Mouse (Mus musculus): ENCODE measurements around the gene Dnajc14. TPM values are rescaled to one million over a fixed set of nuclear protein-coding genes. Genes with fewer than 3 reads are reported as not detected.

The Dnajc14 gene
- polyA plus RNA-seq (2017; shearing (Covaris generic)) = 10 to 100 TPM; 67.6 to 90.9 TPM

DNA sequence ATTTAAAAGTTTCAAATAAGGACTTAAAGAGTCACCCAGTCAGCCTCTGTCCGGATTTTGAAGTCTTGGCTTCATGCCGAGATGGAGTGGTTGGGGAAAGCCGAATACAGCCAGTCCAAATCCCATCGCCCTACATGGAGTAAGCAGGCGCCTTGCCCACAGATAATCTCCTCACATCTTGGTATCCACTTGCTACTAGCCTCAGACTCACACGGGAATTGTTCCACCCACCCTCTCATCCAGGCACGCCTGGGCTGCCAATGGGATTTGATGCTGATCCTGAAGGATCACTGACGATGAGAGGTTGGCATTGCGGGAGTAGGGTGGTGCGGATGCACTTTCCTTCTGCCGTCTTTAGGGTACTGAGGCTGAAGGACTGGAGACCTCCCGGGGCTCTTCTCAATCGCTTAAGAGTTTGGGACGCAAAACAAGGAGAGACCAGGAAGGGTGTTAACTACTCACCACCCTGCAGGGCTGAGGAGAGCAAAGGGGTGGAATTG is at the start of gene Dnajc14:
TSS of gene Dnajc14 (plus strand) at position 292 of the 500 bp plus-strand sequence.

DNA sequence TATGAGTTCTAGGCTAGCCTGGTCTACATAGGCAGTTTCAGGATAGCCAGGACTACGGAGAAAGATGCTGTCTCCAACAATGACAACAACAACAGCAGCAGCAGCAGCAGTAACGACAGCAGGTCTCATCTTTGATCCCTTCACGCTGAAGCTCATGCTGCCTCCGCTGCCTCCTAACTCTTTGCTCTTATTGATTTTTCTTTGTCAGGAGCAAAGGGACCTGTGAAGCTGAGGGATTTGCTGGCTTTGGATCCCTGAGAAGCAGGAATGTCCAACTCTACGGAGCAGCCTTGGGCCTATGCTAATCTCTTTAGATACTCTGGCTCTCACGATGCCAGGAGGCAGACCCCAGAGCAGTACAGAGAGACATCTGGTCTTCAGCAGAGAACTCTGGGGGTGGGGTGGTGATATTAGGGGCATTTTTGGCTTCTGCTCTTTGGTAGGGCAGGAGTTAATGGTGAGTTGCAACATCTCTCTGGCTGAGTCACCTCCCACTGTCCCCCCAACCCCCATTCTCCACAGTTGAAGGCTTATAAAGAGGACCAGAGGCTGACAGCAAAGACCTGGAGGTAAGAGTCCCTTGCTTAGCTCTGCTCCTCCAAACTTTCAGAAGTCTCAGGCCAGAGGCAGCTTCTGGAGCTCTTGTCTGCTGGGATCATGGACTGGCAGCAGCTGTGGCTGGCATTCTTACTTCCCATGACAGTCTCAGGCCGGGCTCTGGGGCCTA is 13.3 kb upstream of the Dnajc14 start, which contains the start of gene Mmp19:
TSS of gene Mmp19 (plus strand) at position 513 of the 727 bp plus-strand sequence.

DNA sequence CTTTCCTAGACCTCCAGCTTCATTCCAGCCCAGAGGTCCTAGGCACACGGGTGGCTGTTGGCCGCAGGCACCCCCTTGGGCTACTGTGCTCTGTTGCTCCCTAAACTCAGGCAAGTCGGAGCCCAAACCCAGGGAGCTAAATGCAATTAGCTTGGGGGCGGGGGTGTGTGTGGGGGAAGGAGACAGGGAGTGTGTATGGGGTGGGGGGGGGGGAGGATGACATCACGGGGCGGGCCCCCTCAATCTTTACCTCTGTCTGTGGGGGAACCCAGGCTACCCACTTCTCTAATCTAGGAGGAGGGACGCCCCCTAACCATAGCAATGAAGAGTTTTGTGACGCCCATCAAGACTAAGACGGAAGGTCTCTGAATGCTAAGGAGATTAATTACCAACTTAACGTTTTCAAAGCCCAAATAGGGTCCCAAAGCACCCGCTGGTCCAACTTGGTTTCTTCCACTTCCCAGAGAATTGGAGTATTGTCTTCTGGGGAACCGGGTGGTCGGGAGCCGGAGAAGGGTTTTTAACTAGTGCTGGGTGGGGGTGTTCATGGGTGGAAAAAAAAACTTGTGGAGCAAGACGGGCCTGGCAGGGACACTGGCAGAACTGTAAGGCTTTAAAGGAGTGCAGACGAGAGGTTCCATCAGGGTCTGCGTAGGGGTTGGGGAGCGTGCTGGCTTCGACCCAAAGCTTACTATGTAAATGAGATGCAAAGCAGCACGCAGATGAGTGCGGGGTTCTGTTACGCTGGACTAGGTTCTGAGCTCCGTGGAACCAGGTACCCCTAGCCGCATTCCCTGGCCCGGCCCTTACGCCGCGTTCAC is 619 bp downstream of the Dnajc14 start, which contains the start of gene Tmem198b:
TSS of gene Tmem198b (minus strand) at position 100 of the 821 bp plus-strand sequence.

DNA sequence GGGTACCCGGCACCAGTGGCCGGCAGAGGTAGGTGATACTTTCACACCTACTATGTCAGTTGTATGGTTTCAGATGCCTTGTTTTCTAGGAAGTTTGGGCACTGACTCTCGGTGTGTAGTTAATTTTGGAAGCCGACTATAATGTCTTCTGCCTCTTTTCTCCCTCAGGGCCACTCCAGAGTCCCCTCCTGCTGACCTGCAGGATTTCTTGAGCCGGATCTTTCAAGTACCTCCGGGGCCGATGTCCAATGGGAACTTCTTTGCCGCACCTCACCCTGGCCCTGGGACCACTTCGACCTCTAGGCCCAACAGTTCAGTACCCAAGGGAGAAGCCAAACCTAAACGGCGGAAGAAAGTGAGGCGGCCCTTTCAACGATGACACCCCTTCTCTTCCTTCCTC is 13.2 kb downstream of the Dnajc14 start, which contains the start of gene Sarnp:
TSS of gene Sarnp (plus strand) at position 301 of the 400 bp plus-strand sequence.

DNA sequence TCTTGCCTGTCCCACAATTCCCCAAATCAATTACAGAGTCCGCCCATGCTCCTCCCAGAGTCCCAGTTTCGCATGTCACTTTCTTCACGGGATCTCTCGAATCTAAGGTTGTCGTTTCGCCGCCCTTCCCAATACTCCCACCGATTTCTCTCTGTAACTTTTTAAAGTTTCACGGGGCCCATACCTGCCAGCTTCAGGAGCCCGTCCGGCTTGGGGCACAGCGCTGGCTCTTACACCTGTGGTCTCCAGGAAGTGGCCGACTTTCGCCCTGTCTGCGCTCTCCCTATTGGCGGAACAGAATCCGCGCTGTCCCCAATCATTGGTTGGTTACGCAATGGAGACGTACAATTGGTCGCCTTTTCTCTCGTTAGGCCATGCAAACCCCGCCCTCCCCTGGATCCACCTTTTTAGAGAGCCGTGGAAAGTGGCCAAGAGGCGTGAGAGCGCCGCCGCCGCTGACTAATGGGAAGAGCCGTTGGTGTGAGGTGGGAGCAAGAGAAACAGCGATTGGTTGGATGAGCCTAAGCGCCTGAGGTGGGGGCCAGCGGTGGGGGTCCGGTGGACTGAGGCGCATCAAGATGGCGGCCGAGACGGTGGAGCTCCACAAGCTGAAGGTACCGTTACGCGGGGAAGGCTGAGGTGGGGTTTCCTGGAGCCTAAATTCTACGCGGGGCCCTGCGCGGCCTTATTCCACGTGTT is 17.6 kb downstream of the Dnajc14 start, which contains the start of gene Ormdl2:
TSS of gene Ormdl2 (minus strand) at position 288 of the 699 bp plus-strand sequence.

Other genes starting within 250 kb of the Dnajc14 start
- gene Pa2g4, start 238.1 kb upstream of the Dnajc14 start, polyA plus RNA-seq (2017; shearing (Covaris generic)) = 10 to 100 TPM; 32.7 to 42.9 TPM
- 10 to 100 TPM in 1 of 2 experiments, 1 to 10 TPM in 1; 2.0 to 15.0 TPM for gene Erbb3, start 214.4 kb upstream of the Dnajc14 start, polyA plus RNA-seq (2017; shearing (Covaris generic))
- gene Rps26, start 177.3 kb upstream of the Dnajc14 start, polyA plus RNA-seq (2017; shearing (Covaris generic)) = 1,000 to 10,000 TPM in 1 of 2 experiments, 100 to 1,000 TPM in 1; 586 to 1,014 TPM
- 10 to 100 TPM; 77.6 to 81.2 TPM for gene Ikzf4, start 158.1 kb upstream of the Dnajc14 start, polyA plus RNA-seq (2017; shearing (Covaris generic))
- 10 to 100 TPM; 45.6 to 47.3 TPM for gene Suox, start 130.0 kb upstream of the Dnajc14 start, polyA plus RNA-seq (2017; shearing (Covaris generic))
- gene Rab5b, start 107.8 kb upstream of the Dnajc14 start, polyA plus RNA-seq (2017; shearing (Covaris generic)) = 10 to 100 TPM; 36.9 to 40.5 TPM
- 1 to 10 TPM; 3.4 to 6.2 TPM for gene Pmel, start 99.9 kb upstream of the Dnajc14 start, polyA plus RNA-seq (2017; shearing (Covaris generic))
- gene Cdk2, start 99.0 kb upstream of the Dnajc14 start, polyA plus RNA-seq (2017; shearing (Covaris generic)) = 10 to 100 TPM; 42.5 to 47.5 TPM
- gene Dgka, start 59.2 kb upstream of the Dnajc14 start, polyA plus RNA-seq (2017; shearing (Covaris generic)) = 100 to 1,000 TPM; 586 to 621 TPM
- gene Pym1, start 56.2 kb upstream of the Dnajc14 start, polyA plus RNA-seq (2017; shearing (Covaris generic)) = 10 to 100 TPM; 40.9 to 52.5 TPM
- gene Mmp19, start 13.2 kb upstream of the Dnajc14 start, polyA plus RNA-seq (2017; shearing (Covaris generic)) = under 1 TPM; 0.43 to 0.45 TPM
- 1 to 10 TPM; 2.8 to 4.2 TPM for gene Tmem198b, start 308 bp downstream of the Dnajc14 start, polyA plus RNA-seq (2017; shearing (Covaris generic))
- gene Sarnp, start 13.3 kb downstream of the Dnajc14 start, polyA plus RNA-seq (2017; shearing (Covaris generic)) = 100 to 1,000 TPM; 141 to 143 TPM
- 10 to 100 TPM; 55.1 to 69.2 TPM for gene Ormdl2, start 17.6 kb downstream of the Dnajc14 start, polyA plus RNA-seq (2017; shearing (Covaris generic))
- 1 to 10 TPM; 3.8 to 3.9 TPM for gene Gdf11, start 87.7 kb downstream of the Dnajc14 start, polyA plus RNA-seq (2017; shearing (Covaris generic))
- gene Cd63, start 96.9 kb downstream of the Dnajc14 start, polyA plus RNA-seq (2017; shearing (Covaris generic)) = 1 to 10 TPM; 2.9 to 7.2 TPM
- gene Rdh5, start 118.8 kb downstream of the Dnajc14 start, polyA plus RNA-seq (2017; shearing (Covaris generic)) = 10 to 100 TPM in 1 of 2 experiments, 1 to 10 TPM in 1; 9.4 to 10.6 TPM
- 100 to 1,000 TPM; 211 to 212 TPM for gene Bloc1s1, start 120.0 kb downstream of the Dnajc14 start, polyA plus RNA-seq (2017; shearing (Covaris generic))
- 10 to 100 TPM; 10.4 to 15.0 TPM for gene Itga7, start 129.8 kb downstream of the Dnajc14 start, polyA plus RNA-seq (2017; shearing (Covaris generic))
- gene Mettl7b, start 156.9 kb downstream of the Dnajc14 start, polyA plus RNA-seq (2017; shearing (Covaris generic)) = under 1 TPM in 1 of 2 experiments, not detected in 1; 0.33 TPM
- not detected for gene Olfr9, start 185.4 kb downstream of the Dnajc14 start, polyA plus RNA-seq (2017; shearing (Covaris generic))
- not detected for gene Olfr763, start 206.7 kb downstream of the Dnajc14 start, polyA plus RNA-seq (2017; shearing (Covaris generic))
- gene Olfr764-ps1, start 235.8 kb downstream of the Dnajc14 start, polyA plus RNA-seq (2017; shearing (Covaris generic)) = under 1 TPM in 1 of 2 experiments, not detected in 1; 0.16 TPM
- not detected for gene Olfr765, start 245.9 kb downstream of the Dnajc14 start, polyA plus RNA-seq (2017; shearing (Covaris generic))